Mouse (Mus musculus) lung, postnatal 0 days (tissue): Measurements from ENCODE around the gene Galnt5.

Experiments
- CTCF ChIP-seq: IDR thresholded peaks from 2 replicates; pipeline ENCODE4 v1.5.1; 2016; ENCODE audit warnings: antibody characterized with exemption, mild to moderate bottlenecking
- EP300 ChIP-seq: IDR thresholded peaks from 2 replicates; pipeline ENCODE4 v1.6.1; 2016; ENCODE audit warnings: antibody characterized with exemption, mild to moderate bottlenecking, control low read depth

GRCm38 (mm10) chr2:58086420-58086819 lies 88.7 kb downstream of the Galnt5 start:
- TF ChIP-seq CTCF (no peak), EP300 (no peak)
